ENCODE assay signal across 17 mouse cellular contexts in genomic region chr11:115153088-115153487, GRCm38 (mm10). TPM values are rescaled to one million over a fixed set of nuclear protein-coding genes. Genes with fewer than 3 reads are reported as not detected.
A peak's percentile ranks its signal among the peaks of the same experiment; 100 is the strongest.
DNase-seq lines count a peak whose midpoint lies in the region; ATAC-seq and TF ChIP-seq lines count a peak whose summit lies in the region.
"Had no signal": no experiment of that assay in that cellular context is flagged by ENCODE, and none has a peak within 500 bp of the region (broad histone marks: within the 10 kb centered on the region; RNA-seq: fewer than 3 reads in every experiment).

No protein-coding gene starts in this region.

- H3K4me3 ChIP-seq in heart, embryonic 11.5 days (ENCODE audit: low read depth, low read length): no peak overlapping the region
- H3K4me3 ChIP-seq in liver, postnatal 0 days (ENCODE audit: low read depth, low read length): no peak overlapping the region
- no peak overlapping the region for H3K4me3 ChIP-seq in liver, embryonic 12.5 days
- no peak overlapping the region for H3K4me3 ChIP-seq in spleen, adult 2 months (ENCODE audit: extremely low read depth, insufficient read depth, insufficient read length)
- H3K4me3 ChIP-seq in forebrain, embryonic 15.5 days: no peak overlapping the region
- H3K4me3 ChIP-seq: myocyte had no signal

- H3K36me3 ChIP-seq in heart, embryonic 11.5 days (ENCODE audit: control insufficient read depth, insufficient read depth, low read length): no peaks in the 10 kb centered on the region
- H3K36me3 ChIP-seq in liver, postnatal 0 days (replicated peaks; ENCODE audit: insufficient read depth, low read length): no peaks in the 10 kb centered on the region
- no peaks in the 10 kb centered on the region for H3K36me3 ChIP-seq in liver, embryonic 12.5 days
- no peaks in the 10 kb centered on the region for H3K36me3 ChIP-seq in spleen, adult 2 months (ENCODE audit: control insufficient read depth, insufficient read depth, low read length)
- H3K36me3 ChIP-seq in forebrain, embryonic 15.5 days: no peaks in the 10 kb centered on the region
- H3K36me3 ChIP-seq: heart, embryonic 15.5 days; hindbrain, embryonic 12.5 days; limb, embryonic 13.5 days; midbrain, embryonic 12.5 days had no signal

- H3K9ac ChIP-seq in heart, embryonic 11.5 days (ENCODE audit: low read depth, low read length): no peak overlapping the region
- H3K9ac ChIP-seq in liver, postnatal 0 days (replicated peaks): no peak overlapping the region
- no peak overlapping the region for H3K9ac ChIP-seq in liver, embryonic 12.5 days
- H3K9ac ChIP-seq in forebrain, embryonic 15.5 days (replicated peaks): no peak overlapping the region
- H3K9ac ChIP-seq: forebrain, postnatal 0 days; heart, embryonic 15.5 days; hindbrain, embryonic 12.5 days; midbrain, embryonic 12.5 days had no signal

- no peak overlapping the region for H3K27ac ChIP-seq in heart, embryonic 11.5 days (ENCODE audit: low read depth, low read length)
- H3K27ac ChIP-seq in liver, postnatal 0 days (ENCODE audit: low read depth): no peak overlapping the region
- H3K27ac ChIP-seq in liver, embryonic 12.5 days: no peak overlapping the region
- H3K27ac ChIP-seq in spleen, adult 2 months (ENCODE audit: insufficient read depth, low read length): peak overlapping the region; percentile 71; the same call in 1 of the 2 replicates
- no peak overlapping the region for H3K27ac ChIP-seq in forebrain, embryonic 15.5 days (replicated peaks)
- H3K27ac ChIP-seq: heart, embryonic 15.5 days; hindbrain, embryonic 12.5 days; hindbrain, postnatal 0 days; limb, embryonic 13.5 days; midbrain, embryonic 12.5 days had no signal

- 67% methylated on average over 9 of the region's 9 CpGs for WGBS in heart, embryonic 11.5 days (ENCODE audit: insufficient replicate concordance)
- WGBS in liver, postnatal 0 days (ENCODE audit: insufficient replicate concordance): 69% methylated on average over 9 of the region's 9 CpGs
- whole genome bisulfite sequencing in liver, embryonic 12.5 days (ENCODE audit: insufficient replicate concordance): 69% methylated on average over 9 of the region's 9 CpGs
- 71% methylated on average over 9 of the region's 9 CpGs for WGBS in spleen, adult 2 months
- WGBS in forebrain, embryonic 15.5 days: 80% methylated on average over 9 of the region's 9 CpGs

- peaks cover 17% of the 10 kb centered on the region for H3K27me3 ChIP-seq in heart, embryonic 11.5 days (ENCODE audit: control insufficient read depth, insufficient read depth, low read length)
- peaks cover 16% of the 10 kb centered on the region; the same call in 1 of the 2 replicates for H3K27me3 ChIP-seq in liver, postnatal 0 days (ENCODE audit: insufficient read depth, low read length)
- peaks cover 47% of the 10 kb centered on the region for H3K27me3 ChIP-seq in liver, embryonic 12.5 days (replicated peaks)
- H3K27me3 ChIP-seq in spleen, adult 2 months (ENCODE audit: control insufficient read depth, insufficient read depth, low read length): no peaks in the 10 kb centered on the region
- H3K27me3 ChIP-seq in forebrain, embryonic 15.5 days: peaks cover 19% of the 10 kb centered on the region

- ATAC-seq in heart, embryonic 11.5 days (replicated peaks; ENCODE audit: insufficient number of reproducible peaks, low FRiP score, low TSS enrichment): no peak
- ATAC-seq in liver, postnatal 0 days: no peak
- ATAC-seq in liver, embryonic 12.5 days: no peak
- ATAC-seq in forebrain, embryonic 15.5 days (replicated peaks): no peak
- ATAC-seq: forebrain, postnatal 0 days had no signal

- no peak overlapping the region for H3K4me2 ChIP-seq in heart, embryonic 11.5 days
- peak overlapping the region; percentile 64; the same call in 1 of the 2 replicates for H3K4me2 ChIP-seq in liver, postnatal 0 days (ENCODE audit: low read depth, low read length)
- no peak overlapping the region for H3K4me2 ChIP-seq in liver, embryonic 12.5 days
- no peak overlapping the region for H3K4me2 ChIP-seq in forebrain, embryonic 15.5 days (replicated peaks)

- TF ChIP-seq EP300 in liver, postnatal 0 days (IDR thresholded peaks at IDR 0.05; ENCODE audit: low read depth): no peak

- H3K9me3 ChIP-seq in heart, embryonic 11.5 days (replicated peaks; ENCODE audit: control insufficient read depth, low read length): no peaks in the 10 kb centered on the region
- H3K9me3 ChIP-seq in liver, postnatal 0 days (ENCODE audit: low read length): no peaks in the 10 kb centered on the region; the same call in 1 of the 2 replicates
- no peaks in the 10 kb centered on the region for H3K9me3 ChIP-seq in liver, embryonic 12.5 days (replicated peaks)
- H3K9me3 ChIP-seq in forebrain, embryonic 15.5 days: no peaks in the 10 kb centered on the region
- H3K9me3 ChIP-seq: heart, embryonic 15.5 days; hindbrain, embryonic 12.5 days; limb, embryonic 13.5 days; midbrain, embryonic 12.5 days had no signal

- DNase-seq in heart, adult 11 months: peak; percentile 90
- DNase-seq in liver, postnatal 0 days: no peak
- no peak for DNase-seq in spleen, adult 2 months (ENCODE audit: low read depth in 1 of 2, low spot score in 2 of 2)
- DNase-seq in spleen, postnatal 14 days (ENCODE audit: low spot score in 2 of 2): no peak

- peaks cover 9% of the 10 kb centered on the region for H3K4me1 ChIP-seq in heart, embryonic 11.5 days (ENCODE audit: control insufficient read depth, insufficient read depth, low read length)
- H3K4me1 ChIP-seq in liver, postnatal 0 days (ENCODE audit: insufficient read depth): peaks cover 29% of the 10 kb centered on the region
- peaks cover 48% of the 10 kb centered on the region for H3K4me1 ChIP-seq in liver, embryonic 12.5 days
- H3K4me1 ChIP-seq in spleen, adult 2 months (ENCODE audit: control insufficient read depth, insufficient read depth, insufficient read length): peaks cover 37% of the 10 kb centered on the region; the same call in 1 of the 2 replicates
- peaks cover 18% of the 10 kb centered on the region for H3K4me1 ChIP-seq in forebrain, embryonic 15.5 days

- no peak for TF ChIP-seq CTCF in liver, postnatal 0 days (IDR thresholded peaks at IDR 0.05; ENCODE audit: low read depth)
- no peak for TF ChIP-seq CTCF in spleen, adult 2 months (IDR thresholded peaks at IDR 0.05; ENCODE audit: extremely low read depth, insufficient read depth, insufficient read length, insufficient replicate concordance)

- TF ChIP-seq POLR2A in spleen, adult 2 months (IDR thresholded peaks at IDR 0.05; ENCODE audit: low read depth, low read length): no peak

RNA-seq across cellular contexts. Expression of gene Slc9a3r1, which starts 10.1 kb away (rescaled TPM):
- 26.4 and 31.1 TPM in 2 replicates for polyA plus RNA-seq in heart, embryonic 11.5 days (2014; fragmentation: Nextera tagmentation; extraction: Ambion mirVana)
- 101 and 115 TPM in 2 replicates for polyA plus RNA-seq in liver, postnatal 0 days (2015; fragmentation: Nextera tagmentation; extraction: Ambion mirVana)
- 74.5 and 75.7 TPM in 2 replicates for polyA plus RNA-seq in liver, embryonic 12.5 days (2016; fragmentation: Nextera tagmentation; extraction: Ambion mirVana)
- polyA plus RNA-seq in spleen, adult 2 months (2012; rRNA removed): 51.5 and 63.7 TPM in 2 replicates
- polyA plus RNA-seq in forebrain, embryonic 15.5 days (2015; fragmentation: Nextera tagmentation; extraction: Ambion mirVana): 45.8 and 50.5 TPM in 2 replicates

RNA-seq across cellular contexts. Expression of gene Cd300lf, which starts 19.3 kb away (rescaled TPM):
- 0.19 and 0.20 TPM in 2 replicates for polyA plus RNA-seq in heart, embryonic 11.5 days (2014; fragmentation: Nextera tagmentation; extraction: Ambion mirVana)
- polyA plus RNA-seq in liver, postnatal 0 days (2015; fragmentation: Nextera tagmentation; extraction: Ambion mirVana): 8.5 and 9.3 TPM in 2 replicates
- 0.90 and 1.3 TPM in 2 replicates for polyA plus RNA-seq in liver, embryonic 12.5 days (2016; fragmentation: Nextera tagmentation; extraction: Ambion mirVana)
- polyA plus RNA-seq in spleen, adult 2 months (2012; rRNA removed): 24.7 and 31.4 TPM in 2 replicates
- polyA plus RNA-seq in forebrain, embryonic 15.5 days (2015; fragmentation: Nextera tagmentation; extraction: Ambion mirVana): 0.10 TPM in 1 of 2 replicates, not detected in the other
- polyA plus RNA-seq: erythroblast, embryonic 14.5 days; forebrain, embryonic 11.5 days; myocyte; Patski had no signal

RNA-seq across cellular contexts. Expression of gene Tmem104, which starts 34.2 kb away (rescaled TPM):
- polyA plus RNA-seq in heart, embryonic 11.5 days (2014; fragmentation: Nextera tagmentation; extraction: Ambion mirVana): 7.5 and 8.2 TPM in 2 replicates
- polyA plus RNA-seq in liver, postnatal 0 days (2015; fragmentation: Nextera tagmentation; extraction: Ambion mirVana): 5.7 and 7.1 TPM in 2 replicates
- 7.5 and 8.1 TPM in 2 replicates for polyA plus RNA-seq in liver, embryonic 12.5 days (2016; fragmentation: Nextera tagmentation; extraction: Ambion mirVana)
- 16.3 and 16.5 TPM in 2 replicates for polyA plus RNA-seq in spleen, adult 2 months (2012; rRNA removed)
- 10.8 and 12.4 TPM in 2 replicates for polyA plus RNA-seq in forebrain, embryonic 15.5 days (2015; fragmentation: Nextera tagmentation; extraction: Ambion mirVana)

RNA-seq across cellular contexts. Expression of gene Nat9, which starts 34.6 kb away (rescaled TPM):
- 13.7 and 15.7 TPM in 2 replicates for polyA plus RNA-seq in heart, embryonic 11.5 days (2014; fragmentation: Nextera tagmentation; extraction: Ambion mirVana)
- polyA plus RNA-seq in liver, postnatal 0 days (2015; fragmentation: Nextera tagmentation; extraction: Ambion mirVana): 16.5 and 16.7 TPM in 2 replicates
- polyA plus RNA-seq in liver, embryonic 12.5 days (2016; fragmentation: Nextera tagmentation; extraction: Ambion mirVana): 12.8 and 12.9 TPM in 2 replicates
- polyA plus RNA-seq in spleen, adult 2 months (2012; rRNA removed): 12.3 and 12.5 TPM in 2 replicates
- polyA plus RNA-seq in forebrain, embryonic 15.5 days (2015; fragmentation: Nextera tagmentation; extraction: Ambion mirVana): 19.0 and 24.1 TPM in 2 replicates
